Mouse (Mus musculus): ENCODE measurements at regions not wholly inside any gene's neighbourhood (a gene's known extent, or its start where the extent isn't known, plus 50 kb on each side); places are given as distances from the start of the nearest gene placed in this dataset.
A peak's percentile ranks its signal among the peaks of the same experiment; 100 is the strongest.

DNA sequence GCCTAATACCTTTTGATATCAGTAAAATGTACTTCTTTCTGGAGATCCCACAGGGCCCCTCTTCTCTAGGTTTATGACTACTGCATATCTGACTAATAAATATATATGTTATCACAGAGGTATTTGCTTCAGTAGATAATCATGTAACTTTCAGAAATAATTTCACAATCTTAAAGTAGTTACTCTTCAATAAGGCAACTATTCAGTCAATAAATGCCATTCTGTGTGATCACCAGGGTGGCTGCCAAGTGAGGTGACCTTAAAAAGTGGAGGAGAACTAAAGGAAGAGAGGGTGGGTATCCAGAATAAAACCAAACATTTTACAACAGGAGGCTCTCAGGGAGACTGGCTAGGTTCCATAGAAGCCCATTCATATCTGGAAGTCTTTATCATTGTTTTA lies 748.4 kb downstream of the Inhba start:
- no peak for DNase-seq (ENCODE audit: low read depth)

DNA sequence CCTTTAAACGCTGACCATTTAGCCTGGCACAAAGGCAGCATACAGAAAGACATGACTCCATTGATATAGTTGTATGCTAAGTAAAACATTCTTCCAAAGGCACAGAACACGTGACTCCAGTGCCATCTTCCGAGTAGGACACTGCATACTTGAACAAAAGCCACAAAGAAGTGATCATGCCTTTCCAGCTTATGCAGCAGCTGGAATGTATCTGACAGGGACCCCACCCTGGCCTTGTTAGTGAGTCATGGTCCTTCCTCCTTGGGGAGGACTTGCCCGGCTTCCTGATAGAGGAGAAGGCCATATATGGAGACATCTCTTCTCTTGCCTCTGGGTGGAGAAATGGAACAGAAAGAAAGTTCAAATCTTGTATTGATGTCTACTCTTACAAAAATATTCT lies 749.8 kb downstream of the Inhba start:
- no peak for DNase-seq (ENCODE audit: low read depth)

DNA sequence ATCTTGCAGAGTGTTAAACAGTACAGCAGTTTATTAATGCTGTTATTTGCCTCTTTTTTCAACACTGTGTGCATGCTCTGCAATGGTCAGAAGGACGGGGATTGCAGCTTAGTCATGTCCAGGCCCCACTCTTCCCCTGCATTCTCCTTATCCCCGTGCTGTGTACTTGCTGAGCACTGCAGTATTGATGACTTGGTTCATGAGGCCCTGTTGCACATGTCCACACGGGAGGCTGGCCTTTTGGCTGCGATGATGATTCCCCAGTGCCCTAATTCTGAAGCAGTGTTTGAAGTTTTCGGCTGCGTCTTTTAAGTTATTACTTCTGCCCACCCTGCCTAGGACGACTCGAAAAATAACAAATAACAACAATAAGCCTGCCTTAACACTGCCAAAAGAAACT lies 750.7 kb downstream of the Inhba start:
- no peak for DNase-seq (ENCODE audit: low read depth)

DNA sequence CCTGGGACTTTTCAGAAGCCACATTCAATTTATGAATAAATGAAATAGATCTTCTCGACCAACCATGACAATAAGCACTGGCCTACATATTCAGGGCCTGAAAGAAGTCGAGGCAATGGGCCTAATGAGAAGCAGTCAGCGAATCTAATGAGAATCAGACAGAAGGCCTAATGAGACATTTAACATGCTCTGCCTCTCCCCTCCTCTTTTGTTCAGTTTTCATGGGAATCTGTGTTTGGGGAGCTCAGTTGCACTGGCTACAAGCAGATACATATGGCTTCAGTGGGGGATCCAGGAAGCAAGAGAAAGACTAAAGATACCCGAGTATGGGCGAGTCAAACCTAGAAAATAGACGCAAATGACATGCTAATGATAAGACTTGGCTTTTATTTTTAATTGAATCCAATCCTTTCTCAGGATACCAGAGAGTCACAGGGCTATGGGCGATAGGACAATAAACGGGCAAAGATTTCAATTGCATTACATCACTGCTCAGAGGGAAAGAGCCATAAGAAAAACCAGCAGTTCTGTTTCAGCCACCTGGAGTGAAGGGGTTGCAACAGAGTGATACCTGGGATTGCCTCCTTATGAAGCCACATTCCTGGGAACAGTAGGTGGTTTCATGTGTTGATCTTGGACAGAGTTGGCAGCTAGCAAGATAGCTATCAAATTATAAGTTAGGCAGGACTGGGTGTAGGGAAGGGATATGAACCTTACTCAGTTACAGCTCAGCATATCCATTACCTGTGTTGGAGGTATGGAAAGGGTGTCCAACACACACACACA lies 751.3 kb downstream of the Inhba start:
- no peak for DNase-seq (ENCODE audit: low read depth)

DNA sequence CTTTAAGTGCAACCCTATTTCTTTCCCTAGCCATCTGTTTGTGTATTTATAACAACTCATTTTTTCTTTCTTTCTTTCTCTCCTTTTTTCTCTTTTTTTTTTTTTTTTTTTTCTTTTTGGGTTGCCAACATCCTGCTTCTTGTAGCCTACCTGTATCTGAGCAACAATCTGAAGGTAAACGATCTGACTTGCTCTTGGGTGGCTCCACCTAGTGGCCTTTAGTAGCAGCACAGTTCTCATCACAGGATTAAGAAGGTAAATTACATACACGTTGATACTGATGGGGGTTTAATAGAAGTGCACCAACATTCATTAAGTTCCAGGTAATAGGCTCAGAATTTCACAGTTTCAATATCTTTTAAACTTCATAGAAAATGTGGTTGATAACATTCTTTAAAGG lies 752.1 kb downstream of the Inhba start:
- peak; percentile 55 for DNase-seq (ENCODE audit: low read depth)

DNA sequence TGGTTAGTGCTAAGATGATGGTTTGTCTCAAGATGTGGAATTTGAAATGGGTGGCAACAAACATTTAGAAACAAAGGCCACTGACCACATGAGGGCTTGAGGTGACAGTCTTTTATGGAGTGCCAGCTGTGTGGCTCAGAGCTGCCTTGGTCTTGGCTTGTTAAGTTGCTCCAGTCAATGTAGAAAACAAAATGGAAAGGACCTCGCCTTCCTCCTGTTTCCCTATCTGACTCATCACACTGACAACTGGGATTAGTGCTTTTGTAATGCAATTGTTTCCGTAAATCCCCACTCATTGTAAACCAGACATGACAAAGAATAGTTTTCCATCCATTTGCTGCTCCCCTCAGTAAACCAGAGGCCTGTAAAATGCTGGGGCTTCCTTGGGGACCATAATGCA lies 757.8 kb downstream of the Inhba start:
- DNase-seq (ENCODE audit: low read depth) = no peak

DNA sequence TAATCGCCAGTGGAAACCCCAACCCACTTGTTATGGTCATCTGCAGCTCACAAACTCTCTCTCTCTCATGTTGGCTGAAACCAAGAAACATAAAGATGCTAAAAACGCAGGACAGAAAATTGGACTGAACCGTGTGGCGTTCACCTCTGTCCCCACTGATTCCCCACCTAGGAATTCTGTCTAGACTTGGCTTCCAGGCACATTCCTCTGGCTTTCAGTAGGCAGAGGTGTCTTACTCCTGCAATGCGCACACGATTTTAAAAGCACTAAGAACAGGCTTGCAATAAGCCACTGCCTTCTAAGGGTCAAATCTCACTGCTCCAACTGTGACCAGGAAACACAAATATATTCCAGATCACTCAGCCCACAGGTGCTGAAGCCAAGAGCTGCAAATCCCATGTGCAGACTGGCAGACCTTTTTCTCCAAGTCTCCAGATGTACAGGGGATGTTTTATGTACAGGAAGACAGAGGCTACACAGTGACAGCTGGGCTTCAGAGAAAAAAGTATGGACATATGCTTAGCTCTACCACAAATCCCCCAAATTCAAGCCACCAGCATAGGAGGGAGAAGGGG lies 758.3 kb downstream of the Inhba start:
- DNase-seq (ENCODE audit: low read depth) = no peak

DNA sequence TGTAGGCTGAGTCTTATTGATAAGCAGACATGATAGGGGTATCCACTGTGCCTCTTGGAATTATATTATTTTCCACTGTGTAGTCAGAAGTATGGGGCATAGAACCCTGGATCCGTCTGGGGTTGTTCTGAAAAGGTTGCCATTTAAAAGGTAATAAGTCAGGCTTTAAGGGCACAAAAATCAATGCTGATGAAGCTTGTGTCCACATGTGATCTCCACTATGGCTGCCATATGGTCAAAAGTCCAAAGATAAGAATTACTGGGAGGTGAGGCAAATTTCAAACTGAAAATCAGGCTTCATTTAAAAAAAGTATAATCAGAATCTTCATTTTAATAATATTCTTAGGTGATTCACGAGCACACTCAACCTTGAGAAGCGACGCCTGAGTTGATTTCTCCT lies 760.2 kb downstream of the Inhba start:
- no peak for DNase-seq (ENCODE audit: low read depth)

DNA sequence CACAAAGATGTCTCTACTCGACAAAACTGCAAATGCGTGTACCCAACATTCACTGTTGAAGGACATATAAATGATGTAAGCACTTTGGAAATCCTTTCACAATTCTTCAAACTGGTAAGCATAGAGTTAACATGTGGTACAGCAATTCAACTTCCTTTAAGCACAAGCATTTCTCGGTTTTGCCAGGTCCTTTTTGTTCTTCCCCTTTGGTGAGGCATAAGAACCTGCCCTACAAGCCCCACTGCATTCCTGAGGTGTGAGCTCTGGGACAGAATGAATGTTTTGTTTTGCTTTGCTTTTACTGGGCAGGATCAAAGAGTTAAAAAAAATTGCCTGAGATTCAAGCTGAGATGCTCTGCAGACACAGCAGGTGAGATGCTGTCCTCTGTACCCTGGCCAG lies 793.9 kb downstream of the Inhba start:
- no peak for DNase-seq (ENCODE audit: low read depth)
